Mouse (Mus musculus) testis, postnatal 10 days (tissue): Measurements from ENCODE around the gene Pex10.

Experiments used
- DNase-seq: peaks from one replicate; pipeline ENCODE4 v3.0.0; 2021; ENCODE audit warnings: low spot score

Pex10 gene

GRCm38 (mm10) chr4:155066834-155067522, at the start of gene Pex10:
Gene Pex10, plus strand, starts transcription at chr4:155067016.
- DNase-seq, result peak; percentile 99

- no peak for DNase-seq
These were observed 49.5 kb upstream of the Pex10 start for GRCm38 (mm10) chr4:155017253-155017878.

- no peak for DNase-seq
These were observed 48.8 kb upstream of the Pex10 start for GRCm38 (mm10) chr4:155018066-155018465.

- peak; percentile 73 for DNase-seq
These were observed 48.0 kb upstream of the Pex10 start for GRCm38 (mm10) chr4:155018601-155019335.

- peak; percentile 54 for DNase-seq
These were observed 47.4 kb upstream of the Pex10 start for GRCm38 (mm10) chr4:155019336-155019847.

- no peak for DNase-seq
These were observed 46.7 kb upstream of the Pex10 start for GRCm38 (mm10) chr4:155020141-155020540.

GRCm38 (mm10) chr4:155020813-155021212, 46.0 kb upstream of the Pex10 start:
- DNase-seq, result no peak

GRCm38 (mm10) chr4:155022228-155022855, 44.5 kb upstream of the Pex10 start:
- no peak for DNase-seq

GRCm38 (mm10) chr4:155024170-155025010, 42.4 kb upstream of the Pex10 start:
- no peak for DNase-seq

GRCm38 (mm10) chr4:155033115-155033514, 33.7 kb upstream of the Pex10 start:
- DNase-seq, result no peak

- DNase-seq, result no peak
These were observed 32.6 kb upstream of the Pex10 start for GRCm38 (mm10) chr4:155034202-155034601.

GRCm38 (mm10) chr4:155034787-155035186, 32.0 kb upstream of the Pex10 start:
- no peak for DNase-seq

GRCm38 (mm10) chr4:155040197-155040596, 26.6 kb upstream of the Pex10 start:
- DNase-seq, result no peak

- DNase-seq, result no peak
These were observed 26.1 kb upstream of the Pex10 start for GRCm38 (mm10) chr4:155040696-155041095.

- no peak for DNase-seq
These were observed 24.1 kb upstream of the Pex10 start for GRCm38 (mm10) chr4:155042606-155043288.

- DNase-seq, result no peak
These were observed 23.6 kb upstream of the Pex10 start for GRCm38 (mm10) chr4:155043289-155043625.

- no peak for DNase-seq
These were observed 20.2 kb upstream of the Pex10 start for GRCm38 (mm10) chr4:155046636-155047035.

- DNase-seq, result no peak
These were observed 16.7 kb upstream of the Pex10 start for GRCm38 (mm10) chr4:155050116-155050515.

- no peak for DNase-seq
These were observed 10.1 kb upstream of the Pex10 start, which contains the start of gene Plch2 for GRCm38 (mm10) chr4:155056724-155057123. Gene Plch2, minus strand, starts transcription at chr4:155056784.

- DNase-seq, result no peak
These were observed 8.5 kb upstream of the Pex10 start for GRCm38 (mm10) chr4:155058325-155058724.

GRCm38 (mm10) chr4:155063895-155064294, 2.9 kb upstream of the Pex10 start:
- no peak for DNase-seq
